Mouse (Mus musculus): ENCODE results near the gene Olfr628.
"Not testable (repeated sequence)": the region's sequence is repeated elsewhere in the genome, so short reads cannot be mapped to it uniquely, and the experiment has no call there.

DNA sequence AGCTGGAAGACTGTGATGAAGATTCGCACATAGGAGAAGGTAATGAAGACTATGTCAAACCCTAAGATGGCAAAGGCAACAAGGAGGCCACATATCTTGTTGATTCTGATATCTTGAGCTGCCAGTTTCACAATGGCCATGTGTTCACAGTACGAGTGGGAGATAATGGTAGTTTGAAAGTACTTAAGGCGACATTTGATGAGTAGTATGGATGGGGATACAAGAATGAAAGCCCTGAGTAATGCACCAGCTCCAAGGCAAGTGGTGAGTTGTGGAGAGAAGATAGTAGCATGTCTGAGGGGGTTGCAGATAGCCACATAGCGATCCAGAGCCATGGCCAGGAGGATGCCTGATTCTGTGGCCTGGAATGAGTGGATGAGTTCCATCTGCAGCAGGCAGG lies 47.5 kb downstream of the Olfr628 start:
- not testable (repeated sequence) for TF ChIP-seq POLR2A, CTCF (IDR thresholded peaks at IDR 0.05; ENCODE audit: insufficient read depth, low read depth, low read length)
